Mouse (Mus musculus) naive thymus-derived CD4-positive, alpha-beta T cell, adult 5 months (primary cell): Measurements from ENCODE around the gene Slc25a26. TPM values are rescaled to one million over a fixed set of nuclear protein-coding genes. Genes with fewer than 3 reads are reported as not detected.

Experiments used
- polyA plus RNA-seq: library from polyadenylated mRNA; unstranded; fragments of 100-300 nt; shearing (Covaris generic); gene quantifications from one replicate; pipeline ENCODE4 v1.2.1, GENCODE M21; 2017

The Slc25a26 gene
- 10.7 TPM for polyA plus RNA-seq

GRCm38 (mm10) chr6:94499897-94500623 lies at the start of gene Slc25a26:
TSS of gene Slc25a26 (plus strand) at chr6:94500331.

Other genes starting within 250 kb of the Slc25a26 start
- gene Magi1, start 216.4 kb upstream of the Slc25a26 start, polyA plus RNA-seq, result not detected
- gene Lrig1, start 199.8 kb downstream of the Slc25a26 start, polyA plus RNA-seq, result 105 TPM